Mouse (Mus musculus) forebrain, embryonic 10.5 days (tissue): ENCODE results near the gene Chpf2. TPM values are rescaled to one million over a fixed set of nuclear protein-coding genes. Genes with fewer than 3 reads are reported as not detected.
A peak's percentile ranks its signal among the peaks of the same experiment; 100 is the strongest.
"Not testable (repeated sequence)": the region's sequence is repeated elsewhere in the genome, so short reads cannot be mapped to it uniquely, and the experiment has no call there.

Source experiments
- DNase-seq: peaks from one replicate; pipeline ENCODE4 v3.0.0-alpha.2; 2017; ENCODE audit warnings: low spot score; ENCODE audit errors: extremely low spot score
- H3K27ac ChIP-seq: fragments of 300-500 bp; sonication (generic); 2 replicates; pipeline ENCODE4 v1.5.1; 2016; ENCODE audit warnings: mild to moderate bottlenecking
- H3K27me3 ChIP-seq: fragments of 300-500 bp; sonication (generic); 2 replicates; pipeline ENCODE4 v1.6.1; 2016; ENCODE audit warnings: mild to moderate bottlenecking; ENCODE audit not compliant: poor library complexity, severe bottlenecking
- H3K36me3 ChIP-seq: fragments of 300-500 bp; sonication (generic); replicated peaks from 2 replicates; pipeline ENCODE4 v1.6.1; 2016; ENCODE audit warnings: mild to moderate bottlenecking, moderate library complexity
- H3K4me1 ChIP-seq: fragments of 300-500 bp; sonication (generic); 2 replicates; pipeline ENCODE4 v1.6.1; 2016
- H3K4me3 ChIP-seq: fragments of 300-500 bp; sonication (generic); 2 replicates; pipeline ENCODE4 v1.5.1; 2016; ENCODE audit warnings: mild to moderate bottlenecking, moderate library complexity
- H3K9me3 ChIP-seq: fragments of 300-500 bp; sonication (generic); 2 replicates; pipeline ENCODE4 v1.6.1; 2016; ENCODE audit warnings: mild to moderate bottlenecking, moderate library complexity
- WGBS: fragments of 180-500 bp; shearing (Covaris S2); methylation state at CpG from one replicate; pipeline ENCODE4 v1.1.7; 2016; 5-methylcytosine and 5-hydroxymethylcytosine counted together
- polyA plus RNA-seq: library from polyadenylated mRNA; unstranded; fragments of >200 nt; fragmentation: Nextera tagmentation; extraction: Ambion mirVana; gene quantifications from 2 replicates; pipeline ENCODE4 v1.2.1, GENCODE M21; 2016

The Chpf2 gene
- 15.1 and 16.0 TPM in 2 replicates for polyA plus RNA-seq

DNA sequence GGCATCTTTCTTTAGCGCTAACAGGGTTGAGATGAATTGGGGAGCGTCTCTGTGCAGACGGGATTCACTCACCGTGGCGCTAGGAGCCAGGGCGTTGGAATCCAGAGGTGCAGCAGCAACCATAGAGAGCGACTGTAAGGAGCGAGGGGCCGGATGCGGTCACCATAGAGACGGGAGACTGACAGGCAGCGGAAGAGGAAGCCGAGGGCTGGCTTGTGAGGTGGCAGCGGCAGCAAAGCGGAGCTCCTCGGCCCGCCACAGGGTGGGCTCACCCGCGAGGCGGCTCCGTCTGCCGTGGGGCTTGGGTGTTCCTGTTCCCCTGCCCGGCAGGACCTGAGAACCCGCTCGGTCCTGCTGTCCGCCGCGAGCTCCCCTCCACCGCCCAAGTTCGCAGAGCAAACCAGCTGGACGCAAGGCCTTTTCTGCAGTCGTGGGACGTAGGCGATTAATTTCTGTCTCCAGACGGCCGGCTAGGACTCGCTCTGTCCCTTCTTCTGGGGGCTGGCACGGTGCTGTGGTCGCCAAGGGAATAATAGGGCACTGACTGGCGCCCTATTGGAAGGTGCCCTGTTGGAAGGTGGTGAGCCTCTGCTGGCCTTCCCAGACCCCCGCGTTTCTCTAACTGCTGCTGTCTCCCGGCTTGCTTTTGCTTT lies at the start of gene Chpf2:
Gene Chpf2, plus strand, starts transcription at position 195 of the 653 bp plus-strand sequence.
- peaks cover 37% of the 10 kb centered on the region for H3K36me3 ChIP-seq
- under 1% methylated on average over 43 of the region's 43 CpGs for WGBS
- H3K27ac ChIP-seq: peak within 1 kb of the TSS; percentile 88
- H3K4me3 ChIP-seq: peak within 1 kb of the TSS; percentile 95
- peaks cover 18% of the 10 kb centered on the region for H3K27me3 ChIP-seq
- peak; percentile 88 for DNase-seq
- H3K4me1 ChIP-seq: peaks cover 40% of the 10 kb centered on the region
- H3K9me3 ChIP-seq: no peaks in the 10 kb centered on the region

DNA sequence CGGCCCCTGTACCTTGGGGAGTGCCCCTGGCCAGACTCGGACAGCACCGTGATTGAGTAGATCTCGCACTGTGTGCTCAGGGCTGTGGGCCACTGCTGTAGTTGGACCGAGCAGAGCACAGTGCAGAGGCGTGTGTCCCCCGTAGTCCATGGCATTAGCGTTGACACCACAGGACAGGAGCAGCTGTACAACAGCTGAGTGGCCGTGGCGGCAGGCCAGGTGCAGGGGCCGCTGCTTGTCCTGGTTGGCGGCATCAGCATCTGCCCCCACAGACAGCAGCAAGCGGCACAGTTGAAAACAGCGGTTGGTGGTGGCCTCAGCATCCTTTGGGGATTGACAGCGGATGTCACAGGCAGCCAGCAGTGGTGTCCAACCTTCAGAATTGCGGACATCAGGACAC lies 48.9 kb upstream of the Chpf2 start:
- no peak for DNase-seq
- H3K4me3 ChIP-seq: no peak overlapping the region
- peaks cover 42% of the 10 kb centered on the region for H3K27me3 ChIP-seq
- H3K36me3 ChIP-seq: no peaks in the 10 kb centered on the region
- H3K4me1 ChIP-seq: peaks cover 39% of the 10 kb centered on the region
- H3K9me3 ChIP-seq: no peaks in the 10 kb centered on the region
- H3K27ac ChIP-seq: 0 out of 2 replicates have a peak overlapping the region, but pooled peaks have one; percentile 36
- 71% methylated on average over 16 of the region's 16 CpGs for WGBS

DNA sequence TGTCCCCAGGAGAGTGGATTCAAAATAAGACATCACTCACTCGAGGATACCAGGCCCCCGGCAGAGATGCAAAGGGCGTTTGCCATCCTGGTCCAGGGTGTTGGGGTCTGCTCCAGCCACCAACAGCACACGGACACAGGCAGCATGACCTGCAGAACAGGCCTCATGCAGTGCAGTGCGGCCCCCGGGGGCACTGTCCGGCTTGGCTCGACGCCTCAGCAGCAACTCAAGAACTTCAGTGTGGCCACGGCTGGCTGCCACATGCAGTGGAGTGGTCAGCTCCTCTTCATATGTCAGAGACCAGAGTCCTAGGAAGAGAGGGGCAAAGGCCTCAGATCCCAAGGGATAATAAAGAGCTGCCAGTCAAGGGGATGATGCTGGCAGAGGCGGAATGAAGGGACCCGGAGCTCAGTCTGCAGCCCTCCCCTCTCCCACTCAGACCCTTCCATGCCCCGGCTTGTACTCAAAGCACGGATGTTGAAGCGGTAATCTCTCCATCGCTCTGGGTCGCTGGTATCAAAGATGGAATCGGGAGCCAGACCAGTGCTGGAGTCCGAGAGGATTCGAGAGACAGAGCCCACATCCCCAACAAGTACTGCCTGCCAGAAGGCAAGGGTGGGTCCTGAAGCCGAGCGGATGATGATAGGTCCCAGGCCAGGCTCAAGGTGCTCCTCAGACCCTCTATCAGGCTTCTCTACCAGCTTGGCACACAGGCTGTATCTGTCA lies 46.8 kb upstream of the Chpf2 start:
- no peak for DNase-seq
- Histone ChIP-seq H3K9me3 (no peaks in the 10 kb centered on the region), H3K27me3 (peaks cover 28% of the 10 kb centered on the region), H3K27ac (0 out of 2 replicates have a peak overlapping the region, but pooled peaks have one; percentile 27), H3K36me3 (no peaks in the 10 kb centered on the region), H3K4me3 (no peak overlapping the region), H3K4me1 (peaks cover 32% of the 10 kb centered on the region)
- WGBS: 86% methylated on average over 22 of the region's 22 CpGs

DNA sequence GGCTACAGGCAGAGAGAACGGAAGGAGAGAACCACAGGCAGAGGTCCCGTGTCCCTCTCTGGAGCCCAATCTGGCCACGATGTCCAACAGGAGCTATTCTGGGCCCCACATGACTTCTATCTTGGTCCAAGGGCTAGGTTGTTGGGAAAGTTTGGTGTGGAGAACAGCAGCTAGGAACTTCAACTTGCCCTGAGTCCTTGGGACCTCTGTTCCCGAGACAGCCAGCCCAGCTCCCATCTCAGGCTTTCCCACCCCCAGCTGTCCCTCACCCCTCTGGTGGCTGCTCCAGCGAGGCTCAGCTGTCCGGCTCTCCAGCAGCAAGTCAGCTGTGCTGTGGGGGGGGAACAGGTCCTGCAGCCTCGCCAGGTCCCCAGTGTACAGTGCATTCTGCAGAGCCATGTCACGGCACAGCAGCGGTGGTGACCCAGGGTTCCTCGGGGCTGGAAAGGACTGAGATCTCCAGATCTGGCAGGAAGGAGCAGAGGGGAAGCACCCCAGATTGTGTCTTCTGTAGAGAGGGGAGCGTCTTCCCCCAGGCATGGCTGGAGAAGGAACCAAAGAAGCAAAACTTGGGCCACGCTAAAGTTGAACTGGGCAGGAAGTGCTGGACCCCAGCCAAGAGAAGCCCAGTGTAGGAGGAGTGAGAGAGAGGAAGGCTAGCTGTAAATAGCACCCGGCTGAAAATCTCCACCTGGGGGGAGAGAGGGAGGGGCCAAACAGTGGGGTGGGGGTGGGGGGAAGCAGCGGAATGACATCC lies 46.0 kb upstream of the Chpf2 start, which contains the start of gene Asb10:
Gene Asb10, minus strand, starts transcription at position 592 of the 757 bp plus-strand sequence.
- no peak for DNase-seq
- WGBS: 49% methylated on average over 14 of the region's 14 CpGs

DNA sequence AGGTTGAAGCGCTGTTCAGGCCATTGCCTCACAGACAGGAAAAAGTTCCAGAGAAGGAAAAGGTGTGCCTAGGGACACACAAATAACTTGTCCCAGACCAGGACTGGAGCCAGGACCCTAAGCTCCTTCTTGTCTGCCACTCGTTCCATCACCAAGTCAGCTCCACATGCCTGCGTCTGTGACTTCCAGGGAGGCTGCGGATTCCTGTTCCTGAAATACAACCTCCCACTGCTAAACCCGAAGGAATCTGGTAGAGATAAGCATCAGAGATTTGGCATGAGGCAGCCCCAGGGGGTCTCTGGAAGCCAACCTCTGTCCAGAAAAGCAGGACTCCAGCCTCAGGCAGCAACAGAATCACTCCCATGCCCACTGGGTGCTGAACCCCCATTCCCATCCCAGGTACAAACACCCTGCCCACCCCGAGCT lies 45.4 kb upstream of the Chpf2 start:
- peaks cover 32% of the 10 kb centered on the region for H3K4me1 ChIP-seq
- H3K4me3 ChIP-seq: no peak overlapping the region
- H3K27ac ChIP-seq: no peak overlapping the region
- 58% methylated on average over 6 of the region's 6 CpGs for WGBS
- H3K36me3 ChIP-seq: no peaks in the 10 kb centered on the region
- no peak for DNase-seq
- H3K9me3 ChIP-seq: no peaks in the 10 kb centered on the region
- H3K27me3 ChIP-seq: peaks cover 28% of the 10 kb centered on the region

More for the DNA sequence above, 46.0 kb upstream of the Chpf2 start, which contains the start of gene Asb10:
- H3K4me3 ChIP-seq: no peak within 1 kb of the TSS
- no peaks in the 10 kb centered on the region for H3K36me3 ChIP-seq
- H3K4me1 ChIP-seq: peaks cover 32% of the 10 kb centered on the region
- peaks cover 28% of the 10 kb centered on the region for H3K27me3 ChIP-seq
- no peaks in the 10 kb centered on the region for H3K9me3 ChIP-seq
- H3K27ac ChIP-seq: peak within 1 kb of the TSS; percentile 27; the same call in 1 of the 2 replicates

DNA sequence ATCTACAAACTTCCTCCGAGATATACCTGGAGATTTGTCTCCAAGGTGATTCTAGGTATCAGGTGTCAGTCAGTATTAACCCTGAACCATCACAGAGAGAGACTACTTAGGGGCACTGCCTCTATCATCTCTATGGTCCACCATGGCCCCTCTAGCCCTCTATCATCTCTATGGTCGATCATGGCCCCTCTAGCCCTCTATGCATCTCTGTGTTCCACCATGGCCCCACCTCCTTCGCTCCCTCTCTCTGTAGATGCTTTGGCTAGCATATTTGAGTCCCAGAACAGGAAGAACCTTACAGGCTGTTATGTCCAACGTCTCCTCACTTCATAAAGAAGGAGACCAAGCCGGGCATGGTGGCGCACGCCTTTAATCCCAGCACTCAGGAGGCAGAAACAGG lies 43.9 kb upstream of the Chpf2 start:
- DNase-seq: no peak
- Histone ChIP-seq H3K4me3 (no peak overlapping the region), H3K27ac (no peak overlapping the region), H3K36me3 (no peaks in the 10 kb centered on the region), H3K9me3 (no peaks in the 10 kb centered on the region), H3K27me3 (peaks cover 24% of the 10 kb centered on the region), H3K4me1 (peaks cover 21% of the 10 kb centered on the region)
- 82% methylated on average over 7 of the region's 7 CpGs for WGBS

DNA sequence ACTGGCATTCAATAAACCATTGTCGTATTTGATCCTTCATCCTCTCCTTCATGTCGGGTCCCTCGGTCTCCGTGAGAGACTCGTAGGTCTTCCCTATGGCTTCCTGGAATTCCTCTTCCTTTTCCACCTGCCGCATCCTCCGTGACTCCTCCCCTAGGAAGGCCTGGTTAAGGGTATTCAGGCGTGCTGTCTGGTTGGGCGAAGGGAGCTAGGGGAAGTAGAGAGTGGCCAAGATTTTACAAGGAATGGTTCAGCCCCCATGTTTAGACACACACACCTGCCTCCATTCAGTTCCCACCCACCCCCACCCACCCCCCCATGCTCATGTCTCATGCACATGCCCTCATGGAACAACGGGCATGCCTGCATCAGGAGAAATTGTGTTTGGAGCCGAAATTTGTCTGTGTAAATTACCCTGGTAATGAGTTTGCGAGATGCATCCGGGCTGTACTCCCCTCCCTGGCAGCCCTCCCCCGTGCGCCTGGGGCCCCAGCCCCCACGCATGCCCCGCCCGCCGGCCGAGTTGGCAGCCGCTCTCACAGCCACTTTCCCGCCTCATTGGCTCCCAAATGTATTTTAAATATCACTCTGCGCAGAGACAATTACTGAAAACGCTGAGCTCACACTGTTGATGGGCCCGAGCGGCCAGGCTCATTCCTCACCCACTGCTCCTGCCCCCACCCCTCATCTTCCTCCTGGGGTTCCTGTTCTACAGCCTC lies 35.8 kb upstream of the Chpf2 start:
- Histone ChIP-seq H3K27ac (peak overlapping the region; percentile 70), H3K9me3 (no peaks in the 10 kb centered on the region; the same call in 1 of the 2 replicates), H3K4me1 (peaks cover 25% of the 10 kb centered on the region), H3K4me3 (peak overlapping the region; percentile 31; the same call in 1 of the 2 replicates), H3K27me3 (peaks cover 35% of the 10 kb centered on the region), H3K36me3 (no peaks in the 10 kb centered on the region)
- no peak for DNase-seq
- 41% methylated on average over 26 of the region's 26 CpGs for WGBS

DNA sequence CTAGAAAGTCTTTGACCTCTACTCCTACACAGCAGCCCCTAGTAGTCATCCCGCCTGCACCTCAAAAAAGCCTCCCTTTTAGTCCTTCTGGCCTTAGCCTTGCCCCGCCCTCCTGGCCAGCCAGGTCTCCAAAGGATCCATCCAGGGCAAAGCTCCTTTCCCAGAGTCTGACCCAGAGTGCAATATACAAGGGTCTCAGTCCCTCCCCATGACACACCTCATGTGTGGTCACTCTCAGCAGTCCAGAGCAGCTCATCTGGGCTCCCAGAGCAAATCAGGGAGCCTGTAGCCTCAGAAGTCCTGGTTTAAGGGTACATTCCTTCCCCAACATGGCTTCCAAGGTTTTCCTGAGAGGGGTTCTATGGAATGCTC lies 35.2 kb upstream of the Chpf2 start:
- no peak for DNase-seq
- H3K4me1 ChIP-seq: peaks cover 25% of the 10 kb centered on the region
- peak overlapping the region; percentile 70 for H3K27ac ChIP-seq
- WGBS: 47% methylated on average over 2 of the region's 2 CpGs
- peaks cover 35% of the 10 kb centered on the region for H3K27me3 ChIP-seq
- peak overlapping the region; percentile 31; the same call in 1 of the 2 replicates for H3K4me3 ChIP-seq
- H3K36me3 ChIP-seq: no peaks in the 10 kb centered on the region
- H3K9me3 ChIP-seq: no peaks in the 10 kb centered on the region; the same call in 1 of the 2 replicates

DNA sequence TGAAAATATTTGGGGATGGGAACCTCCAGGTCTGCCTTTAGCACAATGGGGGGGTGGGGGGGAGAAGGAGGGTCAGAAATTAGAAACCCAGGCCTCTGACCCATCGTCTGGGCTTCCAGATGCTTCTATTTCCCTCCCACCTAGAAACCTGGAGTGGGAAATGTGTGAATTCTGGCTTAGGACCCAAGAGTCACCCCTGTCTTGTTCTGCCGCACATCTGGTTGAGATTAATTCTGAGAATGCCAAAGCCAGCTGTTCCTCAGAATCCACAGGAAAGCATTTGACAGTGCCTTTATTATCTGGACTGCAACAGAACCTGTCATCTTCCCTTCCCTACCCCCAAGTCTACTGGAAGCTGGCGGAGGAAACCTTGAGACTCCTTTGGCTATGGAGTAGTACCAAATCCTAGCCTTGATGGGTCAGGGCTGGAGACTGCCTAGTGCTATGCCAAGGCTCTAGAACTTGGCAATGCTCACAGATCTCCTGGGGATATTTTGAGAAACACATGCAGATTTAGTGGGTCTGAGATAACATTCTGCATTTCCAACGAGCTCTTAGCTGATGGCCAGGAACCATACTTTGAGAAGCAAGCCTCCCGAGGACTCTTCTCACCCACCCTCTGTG lies 32.8 kb upstream of the Chpf2 start:
- no peak for DNase-seq
- 80% methylated on average over 5 of the region's 5 CpGs for WGBS
- no peaks in the 10 kb centered on the region for H3K36me3 ChIP-seq
- no peaks in the 10 kb centered on the region; the same call in 1 of the 2 replicates for H3K9me3 ChIP-seq
- no peak overlapping the region for H3K4me3 ChIP-seq
- peaks cover 35% of the 10 kb centered on the region for H3K27me3 ChIP-seq
- H3K27ac ChIP-seq: no peak overlapping the region
- H3K4me1 ChIP-seq: peaks cover 25% of the 10 kb centered on the region

DNA sequence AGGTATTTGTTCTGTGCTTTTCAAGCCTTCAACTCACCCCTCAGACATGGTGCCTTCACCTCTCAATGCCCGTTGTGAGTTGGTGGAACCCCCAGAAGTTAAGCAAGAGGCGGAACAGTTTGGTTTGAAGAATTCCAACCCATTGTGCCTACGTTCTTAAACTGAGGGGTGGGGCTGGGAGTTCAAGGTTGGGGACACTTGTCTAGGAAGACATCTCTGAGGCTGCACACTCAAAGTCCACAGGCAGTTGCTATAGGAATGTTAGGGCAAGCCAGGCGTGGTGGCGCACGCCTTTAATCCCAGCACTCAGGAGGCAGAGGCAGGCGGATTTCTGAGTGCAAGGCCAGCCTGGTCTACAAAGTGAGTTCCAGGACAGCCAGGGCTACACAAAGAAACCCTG lies 31.2 kb upstream of the Chpf2 start:
- H3K4me1 ChIP-seq: peaks cover 24% of the 10 kb centered on the region
- not testable (repeated sequence) for H3K9me3 ChIP-seq, DNase-seq, H3K4me3 ChIP-seq, H3K27ac ChIP-seq, H3K36me3 ChIP-seq
- WGBS: 95% methylated on average over 7 of the region's 7 CpGs
- H3K27me3 ChIP-seq: peaks cover 26% of the 10 kb centered on the region

DNA sequence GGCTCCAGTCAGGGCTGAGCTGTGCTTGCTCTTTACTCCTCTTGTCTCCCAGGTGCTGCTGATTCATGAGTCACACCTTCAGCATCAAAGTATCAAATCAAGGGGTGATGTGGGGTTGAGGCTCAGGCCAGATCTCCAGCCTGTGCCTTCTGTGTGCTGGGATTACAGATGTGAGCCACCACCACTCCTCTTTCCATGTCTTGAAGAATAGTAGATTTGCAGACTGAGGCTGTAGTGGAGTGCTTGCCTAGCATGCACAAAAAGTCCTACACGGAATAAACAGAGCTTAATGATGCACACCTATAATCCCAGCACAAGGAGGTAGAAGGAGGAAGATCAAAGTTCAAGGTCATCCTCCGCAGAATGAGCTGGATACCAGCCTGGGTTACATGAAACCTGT lies 29.8 kb upstream of the Chpf2 start, which contains the start of gene 4931409K22Rik:
Gene 4931409K22Rik, minus strand, starts transcription at position 101 of the 400 bp plus-strand sequence.
- peaks cover 10% of the 10 kb centered on the region for H3K4me1 ChIP-seq
- no peaks in the 10 kb centered on the region for H3K36me3 ChIP-seq
- WGBS: 77% methylated on average over 2 of the region's 2 CpGs
- H3K4me3 ChIP-seq: no peak within 1 kb of the TSS
- DNase-seq: no peak
- H3K27ac ChIP-seq: no peak within 1 kb of the TSS
- H3K9me3 ChIP-seq: no peaks in the 10 kb centered on the region; the same call in 1 of the 2 replicates
- peaks cover 12% of the 10 kb centered on the region; the same call in 1 of the 2 replicates for H3K27me3 ChIP-seq
